Mouse (Mus musculus) thymus, adult 18-20 months (tissue): Measurements from ENCODE around the gene Pdcd6.

Experiments used
- DNase-seq, 2 experiments: peaks; one replicate each; pipeline ENCODE4 v3.0.0; 2022; ENCODE audit warnings: mixed read lengths in 2 of 2

Gene Pdcd6

DNA sequence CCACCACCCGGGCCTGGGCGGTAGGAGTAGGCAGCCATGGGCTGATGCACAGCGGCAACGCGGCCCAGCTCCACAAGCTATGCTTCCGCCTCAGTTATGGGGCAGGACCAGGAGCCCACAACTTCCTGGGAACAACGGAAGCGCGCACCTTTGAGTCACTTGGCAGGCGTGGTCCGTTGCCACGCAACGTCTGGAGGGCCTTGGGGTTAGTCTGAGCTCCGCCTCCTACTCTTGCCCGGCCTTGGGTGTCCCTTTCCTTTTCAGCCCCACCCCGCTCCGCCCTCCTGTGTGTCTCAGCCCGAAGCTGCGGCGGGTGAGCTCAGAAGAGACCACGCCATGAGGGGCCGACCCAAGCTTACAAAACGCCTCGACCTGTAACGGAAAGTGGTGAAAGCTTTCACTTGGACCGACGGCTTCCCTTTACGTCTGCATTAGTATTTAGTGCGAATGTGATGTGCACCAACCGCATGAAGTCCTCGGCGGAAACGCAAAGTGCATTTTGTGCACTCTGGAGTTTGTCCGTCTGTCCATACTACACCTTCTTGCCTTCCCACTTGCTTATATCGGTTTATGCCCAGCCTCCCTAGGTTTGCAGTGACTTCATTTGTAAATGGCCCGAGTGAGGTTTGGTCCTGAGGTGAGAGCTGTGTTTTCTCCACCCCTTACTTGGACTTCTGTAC lies at the start of gene Pdcd6:
Gene Pdcd6, minus strand, starts transcription at position 411 of the 680 bp plus-strand sequence.
- DNase-seq = peak; percentile 91 to 94

DNA sequence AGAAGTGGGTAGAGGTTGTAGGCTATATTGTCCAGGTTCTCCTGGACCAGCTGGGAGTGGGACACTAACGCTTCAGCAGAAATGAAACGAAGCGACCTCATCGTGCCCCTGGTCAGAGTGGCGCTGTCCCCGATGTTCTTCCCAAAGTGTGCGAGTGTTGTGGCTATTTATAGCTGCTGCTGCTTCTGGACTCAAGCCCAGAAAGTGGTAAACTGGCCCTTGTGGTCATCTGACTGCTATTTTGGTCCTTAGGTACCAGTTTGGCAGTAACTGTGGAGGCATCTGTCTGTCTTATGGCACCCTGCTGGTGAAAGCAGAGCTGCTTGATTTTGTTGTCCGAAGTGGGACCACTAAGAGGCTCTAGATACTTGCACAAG lies 46.5 kb upstream of the Pdcd6 start, which contains the start of gene Lrrc14b:
Gene Lrrc14b, minus strand, starts transcription at position 147 of the 377 bp plus-strand sequence.
- no peak for DNase-seq

DNA sequence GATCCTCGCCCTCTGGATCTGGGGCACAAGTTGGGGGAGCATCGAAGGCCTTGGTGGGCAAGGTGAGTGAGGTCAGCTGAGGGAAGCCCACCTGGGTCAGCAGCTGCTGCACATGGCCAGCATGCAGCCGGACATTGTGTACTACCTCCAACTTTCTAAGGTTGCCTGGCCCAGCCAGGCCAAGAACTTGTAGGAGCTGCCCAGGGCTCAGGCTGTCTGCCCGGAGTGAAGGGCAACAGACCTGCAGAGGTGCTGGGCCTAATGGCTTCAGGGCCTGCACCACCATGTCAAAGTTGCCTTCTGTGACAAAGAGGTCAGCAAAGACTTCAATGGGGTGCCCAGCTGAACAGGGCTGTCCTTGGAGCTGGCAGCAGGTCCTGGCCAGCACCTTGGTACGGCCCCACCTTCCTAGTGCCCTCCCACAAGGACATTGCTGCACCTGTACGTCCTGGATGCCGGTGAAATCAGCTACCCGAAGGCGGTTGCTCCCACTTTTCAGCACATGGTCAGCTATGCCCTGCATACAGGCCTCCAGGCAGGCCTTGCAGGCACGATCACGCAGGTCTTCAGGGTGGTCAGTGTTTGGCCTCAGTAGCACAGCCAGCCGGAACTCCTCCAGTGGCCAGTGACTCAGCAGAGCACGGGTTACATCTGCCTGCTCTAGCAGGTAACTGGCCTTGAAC lies 45.9 kb upstream of the Pdcd6 start:
- no peak for DNase-seq

- no peak for DNase-seq
Measured at GRCm38 (mm10) chr13:74362218-74362617, 44.8 kb upstream of the Pdcd6 start.

DNA sequence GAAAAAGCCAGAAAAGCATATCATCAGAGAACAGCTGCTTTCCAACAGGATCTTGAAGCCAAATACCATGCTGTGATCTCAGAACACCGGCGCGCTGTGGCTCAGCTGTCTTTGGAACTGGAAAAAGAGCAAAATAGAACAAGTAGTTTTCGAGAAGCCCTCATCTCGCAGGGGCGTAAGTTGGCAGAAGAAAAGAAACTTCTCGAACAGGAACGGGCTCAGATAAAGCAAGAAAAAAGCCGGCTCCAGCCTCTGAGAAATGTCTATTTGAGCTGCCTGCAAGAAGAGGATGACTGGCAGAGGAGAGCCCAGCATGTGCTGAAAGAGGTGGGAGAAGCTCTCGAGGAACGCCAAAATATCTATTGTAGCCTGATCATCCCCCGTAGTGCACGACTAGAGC lies 39.1 kb upstream of the Pdcd6 start:
- DNase-seq = no peak

DNA sequence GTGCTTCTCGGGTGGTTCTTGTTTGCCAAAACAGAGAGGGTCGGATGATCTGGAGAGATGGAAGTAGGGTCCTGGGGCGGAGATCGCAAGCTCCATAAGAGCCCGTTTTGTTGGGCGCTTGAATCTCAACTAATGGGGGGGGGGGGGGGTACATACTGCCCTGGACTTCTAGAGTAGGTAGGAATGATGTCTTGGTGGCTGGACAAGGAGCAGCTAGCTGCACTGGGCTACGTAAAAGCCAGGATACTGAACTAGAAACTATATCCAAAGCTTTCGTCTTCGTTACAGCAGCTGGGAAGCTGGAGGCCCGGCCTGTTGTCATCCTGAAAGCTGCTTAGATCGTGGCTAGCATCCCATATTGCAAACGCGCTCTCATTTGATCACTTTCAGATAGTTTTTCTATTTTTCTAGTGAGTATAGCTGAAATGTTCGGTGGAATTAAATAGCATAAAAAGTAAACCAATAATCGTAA lies 33.1 kb upstream of the Pdcd6 start:
- no peak for DNase-seq

GRCm38 (mm10) chr13:74349566-74350434 lies 32.4 kb upstream of the Pdcd6 start, which contains the start of the genes Sdha and Ccdc127:
Gene Sdha (minus strand): TSS chr13:74350280.
Gene Ccdc127 (plus strand): TSS chr13:74350309.
- peak; percentile 92 to 93 for DNase-seq

GRCm38 (mm10) chr13:74341036-74341435 lies 23.7 kb upstream of the Pdcd6 start:
- no peak for DNase-seq

GRCm38 (mm10) chr13:74329321-74329720 lies 11.9 kb upstream of the Pdcd6 start:
- DNase-seq = no peak

DNA sequence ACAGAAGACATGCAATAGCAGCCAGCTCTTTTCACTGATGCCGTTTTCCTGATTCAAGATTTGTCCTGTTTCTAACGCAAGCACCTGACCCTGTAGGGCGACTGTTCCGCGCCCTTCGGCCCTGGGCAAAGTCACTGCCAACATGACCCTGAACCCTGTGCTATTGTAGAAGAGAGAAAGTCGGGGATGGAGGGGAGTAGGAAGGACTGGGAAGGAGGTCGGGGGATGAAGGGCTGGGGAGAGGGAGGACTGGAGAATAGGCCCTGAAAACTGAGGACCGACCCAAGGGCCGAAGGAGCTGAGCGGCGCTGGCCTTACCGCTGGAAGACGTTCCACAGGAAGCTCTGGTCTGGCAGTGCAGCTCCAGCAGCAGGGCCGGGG lies 601 bp downstream of the Pdcd6 start:
- DNase-seq = no peak

- DNase-seq = no peak
Measured at GRCm38 (mm10) chr13:74316386-74316785, 994 bp downstream of the Pdcd6 start.

- DNase-seq = no peak
Measured at GRCm38 (mm10) chr13:74314616-74315015, 2.8 kb downstream of the Pdcd6 start.

DNA sequence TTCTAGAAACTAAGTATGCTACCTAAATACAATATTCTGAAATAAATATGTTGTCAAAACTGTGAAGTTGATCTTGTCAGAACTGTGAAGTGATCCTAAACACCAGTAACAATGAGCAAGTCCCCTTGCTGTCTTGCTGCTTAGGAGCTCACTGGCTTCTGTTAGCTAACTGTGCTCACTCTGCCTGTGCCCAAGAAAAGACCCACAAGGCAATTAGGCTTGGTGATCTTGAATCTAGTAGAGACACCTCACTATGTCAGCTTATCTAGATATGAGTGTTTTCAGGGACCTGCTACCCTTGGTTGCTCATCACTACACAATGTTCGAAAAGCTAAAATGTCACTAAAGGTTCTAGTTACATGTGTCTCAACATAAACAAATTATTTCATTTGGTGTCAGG lies 11.6 kb downstream of the Pdcd6 start:
- no peak for DNase-seq

- no peak for DNase-seq
Measured at GRCm38 (mm10) chr13:74305380-74305779, 12.0 kb downstream of the Pdcd6 start.

DNA sequence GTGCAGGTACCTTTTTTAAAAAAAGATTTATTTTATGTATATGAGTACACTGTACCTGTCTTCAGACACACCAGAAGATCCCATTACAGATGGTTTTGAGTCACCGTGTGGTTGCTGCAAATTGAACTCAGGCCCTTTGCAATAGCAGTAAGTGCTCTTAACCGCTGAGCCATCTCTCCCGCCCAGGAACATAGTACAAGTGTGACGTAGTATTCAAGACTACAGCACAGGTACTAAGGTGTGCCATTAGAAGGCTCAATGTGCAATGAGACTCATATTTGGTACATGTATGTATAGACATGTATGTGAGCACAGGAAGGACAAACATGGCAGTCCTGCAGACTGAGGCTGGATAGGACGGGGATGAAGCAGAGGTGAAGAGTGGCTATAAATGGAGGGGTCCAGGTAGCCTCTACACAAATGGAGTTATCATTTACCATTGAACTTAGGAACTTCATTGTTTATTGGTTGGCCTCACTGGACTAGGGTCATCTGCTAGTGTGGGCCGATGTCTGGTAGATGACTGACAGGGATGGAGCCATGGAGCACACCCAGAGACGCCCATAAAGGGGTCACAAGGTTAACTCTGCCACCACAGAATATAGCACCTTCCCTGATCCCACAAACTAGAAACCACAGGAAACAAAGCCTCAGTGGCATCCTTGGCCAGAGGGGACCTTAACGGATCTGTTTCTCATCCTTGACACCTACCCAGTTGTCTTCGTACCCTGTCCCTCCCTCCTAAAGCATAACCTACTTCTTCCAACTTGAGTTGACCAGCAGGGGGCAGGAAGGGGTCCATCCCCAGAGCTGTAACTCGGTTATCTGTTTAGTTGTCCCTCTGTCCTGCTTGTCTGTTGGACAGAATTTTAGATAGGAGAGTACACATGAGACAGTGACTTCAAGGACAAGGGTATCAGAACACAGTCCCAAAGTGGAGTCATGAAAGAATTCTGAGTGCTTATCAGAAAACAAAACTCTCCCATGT lies 15.0 kb downstream of the Pdcd6 start:
- no peak for DNase-seq

GRCm38 (mm10) chr13:74301607-74301984 lies 15.8 kb downstream of the Pdcd6 start:
- no peak for DNase-seq

DNA sequence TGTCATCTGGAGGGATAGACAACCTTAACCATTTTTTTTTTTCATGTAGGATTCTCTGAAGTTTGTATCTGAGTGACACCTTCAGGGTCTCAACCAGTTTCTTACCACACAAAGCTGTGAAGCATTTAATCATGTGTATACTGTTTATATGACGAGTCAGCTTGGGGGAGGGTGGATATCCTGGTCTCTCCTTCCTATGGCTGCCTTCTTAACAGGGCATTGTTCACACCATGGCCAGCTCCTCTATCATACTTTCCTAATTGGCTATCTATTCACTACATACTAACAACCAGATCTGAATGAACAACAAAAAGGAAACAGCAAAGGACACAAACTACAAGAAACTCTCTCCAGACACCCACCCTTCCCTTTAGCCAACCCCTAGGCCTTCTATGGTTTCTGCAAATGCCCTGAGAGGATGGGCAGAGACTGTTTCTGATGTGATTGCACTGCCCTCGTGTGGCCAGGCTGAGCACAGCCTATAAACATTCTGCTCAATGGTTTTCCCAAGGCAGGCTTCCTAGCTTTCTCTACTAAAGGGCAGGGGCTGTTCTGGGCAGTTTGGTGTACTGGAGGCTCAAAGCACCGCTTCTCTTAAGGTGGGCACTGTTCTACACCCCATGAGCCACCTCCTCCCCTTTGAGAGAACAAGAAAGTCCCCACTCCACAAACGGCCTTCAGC lies 16.3 kb downstream of the Pdcd6 start:
- DNase-seq = peak in 1 of 2 experiments; percentile 11

GRCm38 (mm10) chr13:74296376-74296775 lies 21.0 kb downstream of the Pdcd6 start:
- DNase-seq = no peak

DNA sequence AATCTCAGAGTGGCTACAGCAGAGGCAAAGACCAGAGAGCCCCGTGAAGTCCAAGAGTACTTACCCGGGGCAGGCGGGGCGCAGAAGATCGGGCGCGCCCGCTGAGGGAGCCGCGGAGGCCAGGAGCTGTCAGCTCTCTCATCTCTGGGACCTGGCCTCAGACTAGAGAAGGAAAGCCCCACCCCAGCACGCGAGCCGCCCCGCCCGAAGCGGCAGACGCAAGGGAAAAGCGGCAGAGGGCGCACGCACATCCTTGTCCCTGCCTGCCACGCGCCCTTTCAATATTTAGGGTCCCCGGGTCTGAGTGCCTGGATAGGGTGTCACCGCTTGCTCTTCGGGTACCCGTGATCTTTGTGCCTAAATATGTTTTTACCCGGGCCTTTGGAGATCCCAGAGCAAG lies 25.2 kb downstream of the Pdcd6 start, which contains the start of gene Ahrr:
Gene Ahrr, minus strand, starts transcription at position 165 of the 400 bp plus-strand sequence.
- peak; percentile 13 to 18 for DNase-seq

DNA sequence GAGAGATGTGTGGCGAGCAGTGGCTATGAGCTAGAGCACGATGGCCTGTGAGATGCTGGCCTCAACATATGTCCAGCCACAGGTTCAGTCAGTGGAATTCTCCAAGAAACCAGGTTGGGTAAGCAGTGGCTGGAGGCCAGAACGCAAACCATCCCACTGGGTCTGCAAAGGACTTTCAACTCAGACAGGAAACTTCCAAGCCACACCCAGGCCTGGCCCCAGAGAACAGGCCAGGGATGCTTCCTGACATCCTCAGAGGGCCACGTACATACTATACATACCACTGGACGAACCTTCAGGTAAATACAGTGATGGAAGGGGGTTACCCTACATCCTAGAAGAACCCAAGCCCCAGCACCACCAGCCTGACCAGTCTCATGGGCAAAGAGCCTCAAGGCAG lies 27.7 kb downstream of the Pdcd6 start:
- no peak for DNase-seq

DNA sequence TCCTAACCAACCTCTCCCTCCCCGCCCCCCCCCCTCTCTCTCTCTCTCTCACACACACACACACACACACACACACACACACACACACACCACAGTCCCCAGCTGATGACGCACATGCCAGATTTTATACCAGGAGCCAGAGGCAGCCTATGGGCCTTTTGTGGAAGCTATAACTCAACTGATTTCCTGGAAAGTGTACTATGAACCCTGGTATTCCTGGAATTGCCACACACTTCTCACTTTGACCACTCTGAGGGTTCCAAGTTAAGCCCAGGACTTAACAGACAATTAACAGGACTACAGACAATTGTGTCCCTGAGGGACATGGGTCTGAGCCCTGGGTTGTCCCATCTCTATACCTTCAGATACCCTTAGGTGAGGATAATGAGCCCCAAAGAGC lies 35.1 kb downstream of the Pdcd6 start:
- no peak for DNase-seq
